Mouse (Mus musculus): ENCODE results near the gene Efemp2. TPM values are rescaled to one million over a fixed set of nuclear protein-coding genes. Genes with fewer than 3 reads are reported as not detected.
A peak's percentile ranks its signal among the peaks of the same experiment; 100 is the strongest.

The Efemp2 gene
- polyA plus RNA-seq, 2 experiments, result 193 to 239 TPM

DNA sequence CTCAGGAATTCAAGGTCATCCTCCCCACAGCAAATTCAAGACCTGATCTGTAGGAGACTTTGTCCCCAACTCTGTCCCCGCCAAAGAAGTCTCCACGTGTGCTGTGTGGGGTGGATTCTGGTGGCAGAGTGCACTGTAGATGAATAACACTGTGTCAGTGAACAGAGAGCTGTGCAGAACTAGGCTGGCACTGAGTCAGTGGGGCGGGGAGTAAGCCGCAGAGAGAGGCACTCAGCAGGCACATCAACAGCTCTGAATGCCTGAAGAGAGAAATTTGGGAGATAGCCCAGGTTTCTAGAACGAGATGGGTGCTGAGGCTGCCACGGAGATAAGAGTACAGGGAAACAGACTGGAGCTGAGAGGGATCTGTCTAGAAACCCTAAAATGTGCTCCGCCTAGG, 14.7 kb upstream of the Efemp2 start:
- no peak for ATAC-seq (ENCODE audit: low FRiP score, low read depth)
- no peak for DNase-seq (ENCODE audit: low spot score)
- no peak overlapping the region for H3K9ac ChIP-seq (ENCODE audit: low read depth, low read length, severe bottlenecking)
- no peaks in the 10 kb centered on the region for H3K27me3 ChIP-seq (ENCODE audit: control insufficient read depth, insufficient read depth, low read length)
- no peak for TF ChIP-seq POLR2A (IDR thresholded peaks at IDR 0.05; ENCODE audit: borderline replicate concordance, extremely low read depth, insufficient read depth, insufficient read length)
- WGBS, result 74% methylated on average over 7 of the region's 7 CpGs
- no peak overlapping the region for H3K4me3 ChIP-seq (replicated peaks; ENCODE audit: low read length)
- H3K27ac ChIP-seq (replicated peaks; ENCODE audit: low read depth, low read length), result no peak overlapping the region
- H3K4me2 ChIP-seq (replicated peaks; ENCODE audit: low read depth, low read length, severe bottlenecking), result no peak overlapping the region
- peaks cover 28% of the 10 kb centered on the region for H3K36me3 ChIP-seq (ENCODE audit: control insufficient read depth, insufficient read depth, low read length)
- no peaks in the 10 kb centered on the region for H3K9me3 ChIP-seq (ENCODE audit: control insufficient read depth, low read length)
- H3K4me1 ChIP-seq (ENCODE audit: control insufficient read depth, insufficient read depth, low read length), result peaks cover 26% of the 10 kb centered on the region

DNA sequence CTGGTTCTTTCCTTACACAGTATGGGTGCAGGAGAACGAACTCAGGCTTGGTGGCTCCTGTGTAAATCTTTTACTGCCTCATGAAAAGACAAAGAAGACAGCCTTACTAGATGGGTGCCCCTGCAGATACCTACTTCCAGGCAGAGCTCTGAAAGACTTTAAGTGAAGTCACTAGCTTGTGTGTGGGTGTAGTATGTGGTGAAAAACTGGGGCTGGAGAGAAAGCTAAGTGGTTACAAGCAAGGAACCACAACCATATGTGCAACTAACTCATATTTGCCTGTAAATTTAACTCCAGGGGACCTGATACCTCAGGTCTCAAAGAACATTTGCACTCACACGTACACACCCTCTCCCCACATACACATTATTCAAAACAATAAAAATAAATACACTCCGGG, 13.9 kb upstream of the Efemp2 start:
- H3K36me3 ChIP-seq (ENCODE audit: control insufficient read depth, insufficient read depth, low read length), result peaks cover 33% of the 10 kb centered on the region
- WGBS, result 18% methylated on average over 3 of the region's 3 CpGs
- no peaks in the 10 kb centered on the region for H3K27me3 ChIP-seq (ENCODE audit: control insufficient read depth, insufficient read depth, low read length)
- no peaks in the 10 kb centered on the region for H3K9me3 ChIP-seq (ENCODE audit: control insufficient read depth, low read length)
- peaks cover 26% of the 10 kb centered on the region for H3K4me1 ChIP-seq (ENCODE audit: control insufficient read depth, insufficient read depth, low read length)
- peak overlapping the region; percentile 93 for H3K4me2 ChIP-seq (replicated peaks; ENCODE audit: low read depth, low read length, severe bottlenecking)
- DNase-seq (ENCODE audit: low spot score) (no peak), ATAC-seq (ENCODE audit: low FRiP score, low read depth) (no peak)
- TF ChIP-seq POLR2A (IDR thresholded peaks at IDR 0.05; ENCODE audit: borderline replicate concordance, extremely low read depth, insufficient read depth, insufficient read length), result no peak
- peak overlapping the region; percentile 62 for H3K9ac ChIP-seq (ENCODE audit: low read depth, low read length, severe bottlenecking)
- peak overlapping the region; percentile 75 for H3K4me3 ChIP-seq (replicated peaks; ENCODE audit: low read length)
- H3K27ac ChIP-seq (replicated peaks; ENCODE audit: low read depth, low read length), result no peak overlapping the region

DNA sequence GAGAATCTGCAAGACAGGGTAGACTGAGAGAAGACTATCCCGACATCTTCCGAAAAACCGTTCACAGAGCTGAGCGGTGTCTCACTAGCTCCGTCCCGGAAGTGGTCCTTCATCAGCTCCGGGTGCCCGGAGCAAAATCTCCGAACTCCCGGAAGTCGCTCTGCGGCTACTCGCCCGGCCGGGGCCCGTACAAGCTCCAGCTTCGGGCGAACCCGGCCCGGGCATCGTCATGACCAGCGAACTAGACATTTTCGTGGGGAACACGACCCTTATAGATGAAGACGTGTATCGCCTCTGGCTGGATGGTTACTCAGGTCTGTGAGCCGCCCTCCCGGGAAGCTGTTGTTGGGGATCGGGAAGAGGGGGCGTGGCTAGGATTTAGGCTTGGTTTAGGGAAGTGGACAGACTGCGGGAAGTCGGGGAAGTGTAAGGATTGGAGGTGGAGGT, 13.3 kb upstream of the Efemp2 start, which contains the start of gene Fibp:
Fibp (plus strand) TSS at position 151 of the 447 bp plus-strand sequence.
- WGBS, result under 1% methylated on average over 32 of the region's 32 CpGs
- ATAC-seq (ENCODE audit: low FRiP score, low read depth) (peak; percentile 82), DNase-seq (ENCODE audit: low spot score) (peak; percentile 89)
- Histone ChIP-seq H3K27ac (replicated peaks; ENCODE audit: low read depth, low read length) (no peak within 1 kb of the TSS), H3K27me3 (ENCODE audit: control insufficient read depth, insufficient read depth, low read length) (no peaks in the 10 kb centered on the region), H3K4me1 (ENCODE audit: control insufficient read depth, insufficient read depth, low read length) (peaks cover 26% of the 10 kb centered on the region), H3K9me3 (ENCODE audit: control insufficient read depth, low read length) (no peaks in the 10 kb centered on the region), H3K4me3 (replicated peaks; ENCODE audit: low read length) (peak within 1 kb of the TSS; percentile 75), H3K9ac (ENCODE audit: low read depth, low read length, severe bottlenecking) (peak within 1 kb of the TSS; percentile 62), H3K36me3 (ENCODE audit: control insufficient read depth, insufficient read depth, low read length) (peaks cover 38% of the 10 kb centered on the region), H3K4me2 (replicated peaks; ENCODE audit: low read depth, low read length, severe bottlenecking) (peak within 1 kb of the TSS; percentile 93)
- peak; percentile 92; the same call in 1 of the 2 replicates for TF ChIP-seq POLR2A (IDR thresholded peaks at IDR 0.05; ENCODE audit: borderline replicate concordance, extremely low read depth, insufficient read depth, insufficient read length)

- no peak for TF ChIP-seq POLR2A (IDR thresholded peaks at IDR 0.05; ENCODE audit: borderline replicate concordance, extremely low read depth, insufficient read depth, insufficient read length)
- Histone ChIP-seq H3K27me3 (ENCODE audit: control insufficient read depth, insufficient read depth, low read length) (no peaks in the 10 kb centered on the region), H3K9me3 (ENCODE audit: control insufficient read depth, low read length) (no peaks in the 10 kb centered on the region), H3K4me2 (replicated peaks; ENCODE audit: low read depth, low read length, severe bottlenecking) (peak overlapping the region; percentile 93), H3K27ac (replicated peaks; ENCODE audit: low read depth, low read length) (no peak overlapping the region), H3K36me3 (ENCODE audit: control insufficient read depth, insufficient read depth, low read length) (peaks cover 48% of the 10 kb centered on the region), H3K4me1 (ENCODE audit: control insufficient read depth, insufficient read depth, low read length) (peaks cover 17% of the 10 kb centered on the region), H3K9ac (ENCODE audit: low read depth, low read length, severe bottlenecking) (peak overlapping the region; percentile 62), H3K4me3 (replicated peaks; ENCODE audit: low read length) (peak overlapping the region; percentile 75)
- no peak for ATAC-seq (ENCODE audit: low FRiP score, low read depth)
- no peak for DNase-seq (ENCODE audit: low spot score)
- 91% methylated on average over 6 of the region's 6 CpGs for WGBS
These were observed 12.3 kb upstream of the Efemp2 start for GRCm38 (mm10) chr19:5461411-5461810.

GRCm38 (mm10) chr19:5463212-5463611, 10.5 kb upstream of the Efemp2 start:
- peaks cover 12% of the 10 kb centered on the region for H3K4me1 ChIP-seq (ENCODE audit: control insufficient read depth, insufficient read depth, low read length)
- 88% methylated on average over 9 of the region's 9 CpGs for WGBS
- H3K27ac ChIP-seq (replicated peaks; ENCODE audit: low read depth, low read length), result no peak overlapping the region
- ATAC-seq (ENCODE audit: low FRiP score, low read depth) (no peak), DNase-seq (ENCODE audit: low spot score) (no peak)
- no peak for TF ChIP-seq POLR2A (IDR thresholded peaks at IDR 0.05; ENCODE audit: borderline replicate concordance, extremely low read depth, insufficient read depth, insufficient read length)
- no peak overlapping the region for H3K4me2 ChIP-seq (replicated peaks; ENCODE audit: low read depth, low read length, severe bottlenecking)
- H3K36me3 ChIP-seq (ENCODE audit: control insufficient read depth, insufficient read depth, low read length), result peaks cover 65% of the 10 kb centered on the region
- H3K9me3 ChIP-seq (ENCODE audit: control insufficient read depth, low read length), result no peaks in the 10 kb centered on the region
- H3K27me3 ChIP-seq (ENCODE audit: control insufficient read depth, insufficient read depth, low read length), result no peaks in the 10 kb centered on the region
- no peak overlapping the region for H3K4me3 ChIP-seq (replicated peaks; ENCODE audit: low read length)
- no peak overlapping the region for H3K9ac ChIP-seq (ENCODE audit: low read depth, low read length, severe bottlenecking)
